Mouse (Mus musculus): ENCODE results near the gene Pabpc4. TPM values are rescaled to one million over a fixed set of nuclear protein-coding genes. Genes with fewer than 3 reads are reported as not detected.

The Pabpc4 gene
- polyA plus RNA-seq, 1 experiment from 2014 or later, result 55.0 TPM

GRCm38 (mm10) chr4:123340232-123340631 is 78.1 kb downstream of the Pabpc4 start:
- H3K4me2 ChIP-seq (ENCODE audit: low read depth, low read length), result no peak overlapping the region
- H3K4me1 ChIP-seq (ENCODE audit: control insufficient read depth, insufficient read depth, low read length), result peaks cover 13% of the 10 kb centered on the region
- no peak for ATAC-seq (replicated peaks; ENCODE audit: extremely low read depth, insufficient read depth, low FRiP score)
- no peak overlapping the region for H3K27ac ChIP-seq (ENCODE audit: low read length)
- 61% methylated on average over 5 of the region's 5 CpGs for WGBS
- H3K4me3 ChIP-seq (ENCODE audit: low read length), result no peak overlapping the region
- H3K9ac ChIP-seq (ENCODE audit: low read length), result no peak overlapping the region
- H3K9me3 ChIP-seq (replicated peaks; ENCODE audit: control insufficient read depth, low read length), result no peaks in the 10 kb centered on the region
- peaks cover 31% of the 10 kb centered on the region for H3K27me3 ChIP-seq (ENCODE audit: control insufficient read depth, insufficient read depth, low read length)
- no peaks in the 10 kb centered on the region for H3K36me3 ChIP-seq (ENCODE audit: control insufficient read depth, insufficient read depth)

DNA sequence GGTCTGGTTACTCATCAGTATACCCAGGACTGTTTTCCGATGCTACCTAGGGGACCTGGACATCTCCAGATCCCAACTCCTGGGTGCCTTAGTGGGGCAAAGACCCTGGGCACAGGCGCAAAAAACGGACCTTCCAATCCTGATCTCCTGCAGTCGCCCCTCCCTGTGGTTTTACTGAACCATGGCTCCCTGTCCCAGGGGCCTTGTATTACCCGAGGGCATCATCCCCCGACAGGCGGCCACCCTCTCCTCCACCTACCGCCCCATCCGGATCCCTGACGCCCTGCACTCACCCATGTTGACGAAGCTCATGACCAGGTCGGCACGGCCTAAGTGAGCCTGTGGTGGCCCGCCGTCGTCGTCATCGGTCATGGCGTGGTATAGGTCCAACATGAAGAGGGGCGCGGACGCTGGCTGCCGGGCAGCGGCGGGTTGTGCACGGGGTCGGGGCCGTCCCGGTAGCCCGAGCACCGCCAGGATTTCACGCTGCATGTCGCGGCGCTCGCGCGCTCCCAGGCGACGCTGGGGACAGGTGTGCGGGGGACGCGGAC is 80.0 kb downstream of the Pabpc4 start:
- Histone ChIP-seq H3K9ac (ENCODE audit: low read length) (peak overlapping the region; percentile 59), H3K36me3 (ENCODE audit: control insufficient read depth, insufficient read depth) (no peaks in the 10 kb centered on the region), H3K27ac (ENCODE audit: low read length) (no peak overlapping the region), H3K4me1 (ENCODE audit: control insufficient read depth, insufficient read depth, low read length) (peaks cover 13% of the 10 kb centered on the region), H3K9me3 (replicated peaks; ENCODE audit: control insufficient read depth, low read length) (no peaks in the 10 kb centered on the region), H3K4me3 (ENCODE audit: low read length) (peak overlapping the region; percentile 64), H3K27me3 (ENCODE audit: control insufficient read depth, insufficient read depth, low read length) (peaks cover 31% of the 10 kb centered on the region), H3K4me2 (ENCODE audit: low read depth, low read length) (peak overlapping the region; percentile 87)
- ATAC-seq (replicated peaks; ENCODE audit: extremely low read depth, insufficient read depth, low FRiP score), result no peak
- 4% methylated on average over 43 of the region's 43 CpGs for WGBS

- H3K9me3 ChIP-seq (replicated peaks; ENCODE audit: control insufficient read depth, low read length), result no peaks in the 10 kb centered on the region
- H3K4me1 ChIP-seq (ENCODE audit: control insufficient read depth, insufficient read depth, low read length), result peaks cover 13% of the 10 kb centered on the region
- under 1% methylated on average over 65 of the region's 65 CpGs for WGBS
- peak within 1 kb of the TSS; percentile 59 for H3K9ac ChIP-seq (ENCODE audit: low read length)
- H3K4me3 ChIP-seq (ENCODE audit: low read length), result peak within 1 kb of the TSS; percentile 64
- H3K4me2 ChIP-seq (ENCODE audit: low read depth, low read length), result peak within 1 kb of the TSS; percentile 87
- ATAC-seq (replicated peaks; ENCODE audit: extremely low read depth, insufficient read depth, low FRiP score), result peak; percentile 86
- H3K36me3 ChIP-seq (ENCODE audit: control insufficient read depth, insufficient read depth), result no peaks in the 10 kb centered on the region
- H3K27me3 ChIP-seq (ENCODE audit: control insufficient read depth, insufficient read depth, low read length), result peaks cover 31% of the 10 kb centered on the region
- H3K27ac ChIP-seq (ENCODE audit: low read length), result no peak within 1 kb of the TSS
These were observed 80.7 kb downstream of the Pabpc4 start, which contains the start of gene Bmp8a for GRCm38 (mm10) chr4:123342642-123343470. Bmp8a (minus strand) TSS chr4:123343252.

DNA sequence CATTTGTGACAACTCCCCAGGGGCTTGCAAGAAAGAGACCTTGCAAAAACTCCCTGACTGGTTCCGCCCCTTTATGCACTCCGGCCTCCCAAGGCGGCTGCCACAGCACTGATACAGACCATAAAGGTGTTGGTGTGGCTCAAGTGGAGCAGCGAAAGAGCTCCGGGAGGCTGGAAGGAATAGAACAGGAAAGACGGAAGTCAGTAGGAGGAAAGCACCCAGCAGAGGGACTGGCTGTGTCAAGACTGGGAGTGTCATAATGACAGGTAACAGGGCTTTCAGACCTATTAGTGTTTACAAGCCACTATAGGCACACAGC is 81.3 kb downstream of the Pabpc4 start:
- Histone ChIP-seq H3K4me1 (ENCODE audit: control insufficient read depth, insufficient read depth, low read length) (peaks cover 13% of the 10 kb centered on the region), H3K4me2 (ENCODE audit: low read depth, low read length) (peak overlapping the region; percentile 87), H3K27ac (ENCODE audit: low read length) (no peak overlapping the region), H3K9me3 (replicated peaks; ENCODE audit: control insufficient read depth, low read length) (no peaks in the 10 kb centered on the region), H3K27me3 (ENCODE audit: control insufficient read depth, insufficient read depth, low read length) (peaks cover 31% of the 10 kb centered on the region), H3K9ac (ENCODE audit: low read length) (peak overlapping the region; percentile 59; the same call in 1 of the 2 replicates), H3K36me3 (ENCODE audit: control insufficient read depth, insufficient read depth) (no peaks in the 10 kb centered on the region), H3K4me3 (ENCODE audit: low read length) (peak overlapping the region; percentile 64)
- WGBS, result 3% methylated on average over 6 of the region's 6 CpGs
- ATAC-seq (replicated peaks; ENCODE audit: extremely low read depth, insufficient read depth, low FRiP score), result no peak

Other genes with a start within 250 kb of the Pabpc4 start
- gene Trit1, start 245.8 kb upstream of the Pabpc4 start, polyA plus RNA-seq (2015; fragmentation: Nextera tagmentation; extraction: Ambion mirVana), result 9.9 and 11.0 TPM in 2 replicates
- gene Bmp8b, start 157.2 kb upstream of the Pabpc4 start, polyA plus RNA-seq (2015; fragmentation: Nextera tagmentation; extraction: Ambion mirVana), result 0.30 and 0.45 TPM in 2 replicates
- not detected in 2 replicates for gene Oxct2b, start 146.1 kb upstream of the Pabpc4 start, polyA plus RNA-seq (2015; fragmentation: Nextera tagmentation; extraction: Ambion mirVana)
- gene Ppie, start 122.4 kb upstream of the Pabpc4 start, polyA plus RNA-seq (2015; fragmentation: Nextera tagmentation; extraction: Ambion mirVana), result 58.1 and 58.4 TPM in 2 replicates
- gene Hpcal4, start 79.1 kb upstream of the Pabpc4 start, polyA plus RNA-seq (2015; fragmentation: Nextera tagmentation; extraction: Ambion mirVana), result 0.33 and 0.84 TPM in 2 replicates
- 1.4 and 1.7 TPM in 2 replicates for gene Nt5c1a, start 60.8 kb upstream of the Pabpc4 start, polyA plus RNA-seq (2015; fragmentation: Nextera tagmentation; extraction: Ambion mirVana)
- gene Heyl, start 28.8 kb upstream of the Pabpc4 start, polyA plus RNA-seq (2015; fragmentation: Nextera tagmentation; extraction: Ambion mirVana), result 13.2 and 13.9 TPM in 2 replicates
- gene Oxct2a, start 61.3 kb downstream of the Pabpc4 start, polyA plus RNA-seq (2015; fragmentation: Nextera tagmentation; extraction: Ambion mirVana), result not detected in 2 replicates
- gene Bmp8a, start 80.9 kb downstream of the Pabpc4 start, polyA plus RNA-seq (2015; fragmentation: Nextera tagmentation; extraction: Ambion mirVana), result 0.09 and 0.20 TPM in 2 replicates